Mouse (Mus musculus) midbrain, embryonic 12.5 days (tissue): Measurements from ENCODE around the gene Spaar. TPM values are rescaled to one million over a fixed set of nuclear protein-coding genes. Genes with fewer than 3 reads are reported as not detected.

Experiments used
- ATAC-seq: fragments of 200-750 bp; cut with Nextera tagmentation; 2 replicates; pipeline ENCODE4 v1.8.0; 2017; ENCODE audit warnings: low read depth, moderate TSS enrichment, moderate library complexity; ENCODE audit not compliant: low FRiP score
- H3K27ac ChIP-seq: fragments of 300-500 bp; sonication (generic); replicated peaks from 2 replicates; pipeline ENCODE4 v1.5.1; 2016; ENCODE audit warnings: mild to moderate bottlenecking
- H3K27me3 ChIP-seq: fragments of 300-500 bp; sonication (generic); 2 replicates; pipeline ENCODE4 v1.6.1; 2016; ENCODE audit warnings: mild to moderate bottlenecking
- H3K36me3 ChIP-seq: fragments of 300-500 bp; sonication (generic); 2 replicates; pipeline ENCODE4 v1.6.1; 2016
- H3K4me1 ChIP-seq: fragments of 300-500 bp; sonication (generic); 2 replicates; pipeline ENCODE4 v1.6.1; 2016
- H3K4me2 ChIP-seq: fragments of 300-500 bp; sonication (generic); replicated peaks from 2 replicates; pipeline ENCODE4 v1.6.1; 2016; ENCODE audit warnings: mild to moderate bottlenecking, moderate library complexity
- H3K4me3 ChIP-seq: fragments of 300-500 bp; sonication (generic); 2 replicates; pipeline ENCODE4 v1.5.1; 2016; ENCODE audit warnings: mild to moderate bottlenecking
- H3K9ac ChIP-seq: fragments of 300-500 bp; sonication (generic); replicated peaks from 2 replicates; pipeline ENCODE4 v1.6.1; 2016; ENCODE audit warnings: mild to moderate bottlenecking, moderate library complexity
- H3K9me3 ChIP-seq: fragments of 300-500 bp; sonication (generic); 2 replicates; pipeline ENCODE4 v1.6.1; 2016; ENCODE audit warnings: mild to moderate bottlenecking
- WGBS: fragments of 180-500 bp; shearing (Covaris S2); methylation state at CpG from one replicate; pipeline ENCODE4 v1.1.7; 2016; 5-methylcytosine and 5-hydroxymethylcytosine counted together
- polyA plus RNA-seq: library from polyadenylated mRNA; unstranded; fragments of >200 nt; fragmentation: Nextera tagmentation; extraction: Ambion mirVana; gene quantifications from 2 replicates; pipeline ENCODE4 v1.2.1, GENCODE M21; 2016

Spaar gene
- polyA plus RNA-seq, 1 experiment from 2014 or later = not detected

DNA sequence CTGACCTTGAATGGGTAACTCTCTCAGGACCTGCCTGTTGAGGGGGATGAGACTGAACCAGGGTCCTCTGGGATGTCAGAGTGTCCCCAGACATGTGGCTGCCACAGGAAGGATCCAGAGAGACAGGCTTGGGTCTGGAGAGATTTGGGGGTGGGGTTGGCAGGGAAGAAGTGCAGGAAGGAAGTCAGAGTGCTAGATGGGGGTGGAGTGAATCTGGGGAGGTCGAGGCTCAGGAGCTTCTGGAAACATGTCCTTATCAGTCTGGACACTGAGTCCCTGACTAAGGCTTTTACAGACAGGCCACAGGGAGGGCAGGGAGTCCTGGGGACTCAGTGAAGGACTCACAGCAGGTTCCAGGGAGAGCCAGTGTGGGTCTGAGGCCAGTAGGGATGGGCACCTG is 2.3 kb downstream of the Spaar start:
- Histone ChIP-seq H3K9me3 (no peaks in the 10 kb centered on the region), H3K27me3 (no peaks in the 10 kb centered on the region; the same call in 1 of the 2 replicates), H3K36me3 (no peaks in the 10 kb centered on the region), H3K4me3 (no peak overlapping the region), H3K9ac (no peak overlapping the region), H3K4me2 (no peak overlapping the region), H3K4me1 (no peaks in the 10 kb centered on the region), H3K27ac (no peak overlapping the region)
- WGBS = 27% methylated on average over 1 of the region's 1 CpGs
- no peak for ATAC-seq

DNA sequence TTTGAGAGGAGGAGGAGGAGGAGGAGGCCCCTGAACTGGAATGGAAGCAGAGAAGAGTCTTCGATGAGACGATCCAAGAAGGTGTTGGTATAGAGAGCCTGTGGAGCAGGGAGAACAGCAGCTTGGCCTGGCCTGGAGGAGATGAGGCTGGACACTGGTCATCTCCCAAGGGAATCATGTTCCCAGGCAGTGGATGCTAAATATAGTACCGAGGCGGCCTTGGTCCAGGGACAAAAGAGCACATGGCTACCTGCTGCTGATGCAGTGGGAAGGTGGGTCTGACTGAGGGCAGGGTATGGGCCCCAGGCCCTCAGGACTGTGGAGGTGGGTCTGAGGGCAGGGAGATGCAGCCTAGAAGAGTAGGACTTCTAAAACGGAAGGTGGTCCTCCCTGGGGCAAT is 3.4 kb downstream of the Spaar start:
- no peak overlapping the region for H3K9ac ChIP-seq
- H3K4me1 ChIP-seq = no peaks in the 10 kb centered on the region
- H3K4me3 ChIP-seq = no peak overlapping the region
- H3K27ac ChIP-seq = no peak overlapping the region
- 84% methylated on average over 5 of the region's 5 CpGs for WGBS
- no peaks in the 10 kb centered on the region for H3K9me3 ChIP-seq
- H3K4me2 ChIP-seq = no peak overlapping the region
- H3K27me3 ChIP-seq = no peaks in the 10 kb centered on the region; the same call in 1 of the 2 replicates
- ATAC-seq = no peak
- no peaks in the 10 kb centered on the region for H3K36me3 ChIP-seq

DNA sequence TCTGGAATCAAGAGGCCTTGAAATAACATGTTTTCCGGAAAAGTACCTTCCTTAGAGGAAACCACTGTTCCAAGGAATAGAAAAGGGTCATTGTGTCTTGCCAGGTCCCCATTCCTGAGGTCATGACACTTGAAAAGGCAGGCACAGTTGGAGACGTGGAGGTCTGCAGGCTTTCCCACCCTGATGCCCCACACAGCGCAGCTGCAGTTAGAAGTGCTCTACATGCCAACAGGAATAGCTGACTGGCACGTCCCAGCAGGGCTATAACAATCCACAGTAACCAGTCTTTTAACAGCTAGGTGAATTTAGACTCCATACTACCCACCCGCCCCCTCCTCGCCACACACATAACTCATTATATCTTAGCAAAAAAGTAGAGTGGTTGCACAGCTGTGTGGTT is 7.3 kb downstream of the Spaar start:
- Histone ChIP-seq H3K9me3 (no peaks in the 10 kb centered on the region), H3K27ac (no peak overlapping the region), H3K4me3 (no peak overlapping the region), H3K4me2 (no peak overlapping the region), H3K36me3 (no peaks in the 10 kb centered on the region), H3K4me1 (no peaks in the 10 kb centered on the region), H3K27me3 (no peaks in the 10 kb centered on the region), H3K9ac (no peak overlapping the region)
- WGBS = 75% methylated on average over 6 of the region's 6 CpGs
- no peak for ATAC-seq

DNA sequence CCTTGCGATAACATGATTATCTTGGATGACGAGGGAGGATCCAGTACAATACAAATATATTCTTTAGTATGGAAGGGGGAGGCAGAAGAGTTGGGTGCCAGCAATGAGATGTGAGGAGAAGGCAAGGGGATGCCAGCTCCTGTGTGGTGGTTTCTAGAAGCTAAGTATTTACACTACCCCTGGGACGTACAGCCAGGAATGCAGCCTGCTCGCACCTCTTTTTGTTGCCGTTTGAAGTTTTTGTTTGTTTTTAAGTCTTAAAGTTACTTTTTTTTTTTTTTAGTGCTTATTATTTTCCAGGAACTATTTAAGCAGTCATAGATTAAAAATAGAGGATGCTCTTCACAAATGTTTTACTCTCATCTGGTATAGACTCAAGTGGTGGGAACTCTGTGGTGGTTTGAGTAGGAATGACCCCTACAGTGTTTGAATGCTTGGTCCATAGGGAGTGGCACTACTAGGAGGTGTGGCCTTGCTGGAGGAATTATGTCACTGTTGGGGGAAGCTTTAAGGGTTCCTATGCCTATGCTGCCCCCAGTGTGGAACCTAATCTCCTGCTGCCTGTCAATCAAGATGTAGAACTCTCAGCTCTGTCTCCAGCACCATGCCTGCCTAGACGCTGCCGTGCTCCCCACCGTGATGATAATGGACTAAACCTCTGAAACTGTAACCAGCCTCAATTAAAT is 9.3 kb downstream of the Spaar start:
- no peaks in the 10 kb centered on the region for H3K27me3 ChIP-seq
- ATAC-seq = no peak
- no peaks in the 10 kb centered on the region for H3K36me3 ChIP-seq
- H3K9ac ChIP-seq = no peak overlapping the region
- no peaks in the 10 kb centered on the region for H3K9me3 ChIP-seq
- no peak overlapping the region for H3K4me3 ChIP-seq
- WGBS = 67% methylated on average over 8 of the region's 8 CpGs
- no peak overlapping the region for H3K27ac ChIP-seq
- no peaks in the 10 kb centered on the region for H3K4me1 ChIP-seq
- no peak overlapping the region for H3K4me2 ChIP-seq

DNA sequence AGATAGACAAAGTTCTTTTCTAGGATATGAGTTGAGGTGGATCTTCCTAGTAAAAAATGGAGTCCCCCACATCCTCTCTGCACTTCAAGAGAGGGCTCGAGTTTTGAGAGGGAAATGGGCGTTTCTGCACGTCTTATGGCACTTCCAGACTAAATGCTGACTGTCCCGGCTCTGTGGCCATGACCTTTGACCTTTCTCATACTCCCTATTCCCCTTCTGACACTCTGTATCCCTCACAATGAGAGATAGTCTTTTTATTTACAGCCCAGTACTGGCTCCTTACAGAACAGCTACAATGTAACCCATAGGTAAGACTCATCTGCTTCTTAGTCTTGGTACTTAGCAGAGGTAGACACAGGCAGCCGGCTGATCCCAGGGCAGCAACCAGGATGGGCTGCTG is 11.7 kb downstream of the Spaar start:
- WGBS = 74% methylated on average over 5 of the region's 5 CpGs
- no peak overlapping the region for H3K9ac ChIP-seq
- H3K9me3 ChIP-seq = no peaks in the 10 kb centered on the region
- no peak for ATAC-seq
- H3K4me1 ChIP-seq = no peaks in the 10 kb centered on the region
- no peak overlapping the region for H3K4me3 ChIP-seq
- no peaks in the 10 kb centered on the region for H3K36me3 ChIP-seq
- H3K4me2 ChIP-seq = no peak overlapping the region
- no peak overlapping the region for H3K27ac ChIP-seq
- no peaks in the 10 kb centered on the region for H3K27me3 ChIP-seq

DNA sequence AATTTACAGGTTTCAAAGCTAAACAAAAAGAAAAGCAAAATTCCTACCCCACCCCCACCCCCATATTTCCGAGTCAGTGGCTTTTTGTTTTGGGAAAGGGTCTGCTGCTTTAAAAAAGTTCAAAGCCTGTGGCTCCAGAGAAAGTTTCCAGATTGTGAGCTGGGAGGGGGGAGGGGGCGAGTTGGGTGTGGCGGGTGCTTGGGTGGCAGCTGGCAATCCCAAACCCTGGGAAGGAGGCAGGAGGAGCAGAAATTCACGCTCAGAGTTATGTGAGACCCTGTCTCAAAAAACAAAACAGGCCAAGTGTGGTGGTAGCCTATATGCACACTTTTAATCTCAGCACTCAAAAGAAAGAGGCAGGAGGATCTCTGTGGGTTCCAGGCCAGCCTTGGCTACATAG is 12.8 kb downstream of the Spaar start:
- Histone ChIP-seq H3K4me2 (no peak overlapping the region), H3K27ac (no peak overlapping the region), H3K9me3 (no peaks in the 10 kb centered on the region), H3K4me1 (0 out of 2 replicates have a peak, but pooled peaks cover 3% of the 10 kb centered on the region), H3K36me3 (no peaks in the 10 kb centered on the region), H3K4me3 (no peak overlapping the region), H3K27me3 (no peaks in the 10 kb centered on the region), H3K9ac (no peak overlapping the region)
- 33% methylated on average over 4 of the region's 4 CpGs for WGBS
- ATAC-seq = no peak

DNA sequence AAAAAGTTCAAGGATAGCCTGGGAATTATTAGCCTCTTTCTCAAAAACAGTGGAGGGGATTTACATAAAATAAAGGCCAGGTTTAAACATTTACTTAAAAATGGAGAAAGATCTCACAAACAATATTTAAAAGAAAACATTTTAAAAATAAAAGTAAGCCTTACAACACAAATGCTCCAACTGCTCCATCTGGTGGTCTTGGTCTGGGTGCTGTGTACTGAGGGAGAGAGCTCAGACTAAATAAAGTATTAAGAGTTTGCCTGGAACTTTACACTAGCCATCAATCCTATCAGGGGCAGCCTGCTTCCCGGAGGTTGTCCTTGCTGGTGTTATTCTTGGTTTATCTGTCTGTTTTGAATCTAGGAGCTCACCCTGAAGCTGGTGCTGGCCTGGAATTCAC is 13.3 kb downstream of the Spaar start:
- no peak for ATAC-seq
- 0 out of 2 replicates have a peak, but pooled peaks cover 3% of the 10 kb centered on the region for H3K4me1 ChIP-seq
- no peak overlapping the region for H3K4me2 ChIP-seq
- H3K9ac ChIP-seq = no peak overlapping the region
- H3K27ac ChIP-seq = no peak overlapping the region
- H3K36me3 ChIP-seq = no peaks in the 10 kb centered on the region
- H3K9me3 ChIP-seq = no peaks in the 10 kb centered on the region
- no peaks in the 10 kb centered on the region for H3K27me3 ChIP-seq
- 74% methylated on average over 1 of the region's 1 CpGs for WGBS
- no peak overlapping the region for H3K4me3 ChIP-seq

DNA sequence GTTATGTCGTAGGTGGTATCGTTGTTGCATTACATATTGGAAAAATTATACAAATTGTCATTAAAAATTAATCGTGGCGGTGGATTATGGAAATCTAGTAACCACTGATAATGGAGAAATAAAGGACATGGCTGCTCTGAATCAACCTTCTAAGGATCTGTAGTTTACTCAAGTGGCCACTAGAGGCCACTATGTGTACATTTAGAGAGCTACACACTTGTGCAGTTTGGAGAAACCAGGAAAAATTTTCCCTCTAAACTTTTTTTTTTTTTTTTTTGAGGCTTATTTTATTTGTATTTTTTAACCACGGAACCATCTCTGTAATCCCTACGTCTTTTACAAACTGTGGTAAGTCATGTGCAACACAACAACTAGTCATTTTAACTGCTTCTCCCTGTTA is 15.4 kb downstream of the Spaar start:
- Histone ChIP-seq H3K4me3 (no peak overlapping the region), H3K9ac (no peak overlapping the region), H3K4me2 (no peak overlapping the region), H3K36me3 (no peaks in the 10 kb centered on the region), H3K27ac (no peak overlapping the region), H3K4me1 (0 out of 2 replicates have a peak, but pooled peaks cover 3% of the 10 kb centered on the region), H3K27me3 (no peaks in the 10 kb centered on the region), H3K9me3 (peaks cover 4% of the 10 kb centered on the region; the same call in 1 of the 2 replicates)
- ATAC-seq = no peak
- WGBS = 16% methylated on average over 6 of the region's 6 CpGs

DNA sequence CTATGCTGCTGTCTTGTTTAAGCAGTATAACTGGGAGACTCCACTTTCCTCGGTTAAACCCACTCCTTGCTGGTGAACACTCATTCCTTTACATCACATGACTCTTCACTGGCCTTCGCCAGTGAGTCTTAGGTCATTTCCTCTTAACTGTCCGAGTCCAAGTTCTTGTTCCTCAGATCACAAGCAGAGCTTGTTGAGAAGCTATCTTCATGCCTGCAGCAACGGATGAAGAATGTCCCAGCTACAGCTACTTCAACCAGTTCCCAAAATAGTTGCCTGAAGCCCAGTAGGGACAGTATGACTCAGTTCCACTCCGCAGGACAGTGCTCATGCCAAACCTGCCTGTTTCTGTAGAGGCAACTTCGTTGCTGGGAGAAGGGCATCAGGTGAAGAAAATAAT is 27.4 kb downstream of the Spaar start:
- no peaks in the 10 kb centered on the region for H3K4me1 ChIP-seq
- 84% methylated on average over 6 of the region's 6 CpGs for WGBS
- no peaks in the 10 kb centered on the region for H3K36me3 ChIP-seq
- H3K9me3 ChIP-seq = no peaks in the 10 kb centered on the region
- no peaks in the 10 kb centered on the region for H3K27me3 ChIP-seq
- H3K27ac ChIP-seq = no peak overlapping the region
- H3K4me2 ChIP-seq = no peak overlapping the region
- H3K4me3 ChIP-seq = no peak overlapping the region
- no peak for ATAC-seq
- H3K9ac ChIP-seq = no peak overlapping the region

DNA sequence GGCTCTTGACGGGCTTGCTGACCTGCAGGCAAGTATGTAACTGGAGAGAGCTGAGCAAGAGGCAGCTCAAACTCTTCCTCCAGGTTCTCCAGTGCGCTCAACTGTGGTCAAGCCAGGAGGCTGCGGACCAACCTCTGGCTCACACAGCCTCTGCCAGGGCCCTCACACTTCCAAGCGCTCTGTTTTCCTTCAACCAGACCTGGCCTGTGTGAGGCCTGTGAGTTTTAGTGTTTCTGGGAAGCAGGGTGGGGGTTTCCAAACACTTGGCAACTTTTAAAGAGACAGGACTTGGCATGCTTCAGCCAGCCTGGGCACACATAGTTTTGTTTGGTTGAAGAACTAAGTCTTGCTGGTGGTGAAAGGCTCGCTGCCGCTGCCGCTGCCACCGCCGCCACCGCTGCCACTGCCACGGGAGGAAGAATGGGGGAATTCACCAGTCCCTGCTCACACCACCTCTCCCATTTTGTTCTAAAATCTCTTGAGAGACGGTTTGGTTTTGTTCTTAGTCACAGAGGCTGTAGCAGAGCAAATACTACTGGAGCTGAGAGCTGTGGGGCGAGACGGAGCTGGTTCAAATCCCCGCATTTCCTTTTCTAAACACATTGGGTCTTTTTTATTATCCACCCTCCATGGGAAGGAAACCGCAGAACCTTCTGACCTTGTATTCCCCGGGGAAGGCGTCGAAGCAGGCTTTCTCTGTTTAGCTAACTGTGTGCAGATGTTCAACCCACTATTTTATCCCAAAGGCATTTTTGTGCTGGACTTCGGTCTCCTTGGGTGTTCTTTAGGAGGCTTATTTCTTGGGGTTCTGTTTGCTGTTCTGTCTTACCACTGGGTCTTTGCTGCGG is 30.0 kb downstream of the Spaar start:
- Histone ChIP-seq H3K4me1 (no peaks in the 10 kb centered on the region), H3K36me3 (no peaks in the 10 kb centered on the region), H3K4me2 (no peak overlapping the region), H3K4me3 (no peak overlapping the region), H3K9ac (no peak overlapping the region), H3K9me3 (no peaks in the 10 kb centered on the region), H3K27ac (no peak overlapping the region), H3K27me3 (no peaks in the 10 kb centered on the region)
- 80% methylated on average over 21 of the region's 21 CpGs for WGBS
- ATAC-seq = no peak

DNA sequence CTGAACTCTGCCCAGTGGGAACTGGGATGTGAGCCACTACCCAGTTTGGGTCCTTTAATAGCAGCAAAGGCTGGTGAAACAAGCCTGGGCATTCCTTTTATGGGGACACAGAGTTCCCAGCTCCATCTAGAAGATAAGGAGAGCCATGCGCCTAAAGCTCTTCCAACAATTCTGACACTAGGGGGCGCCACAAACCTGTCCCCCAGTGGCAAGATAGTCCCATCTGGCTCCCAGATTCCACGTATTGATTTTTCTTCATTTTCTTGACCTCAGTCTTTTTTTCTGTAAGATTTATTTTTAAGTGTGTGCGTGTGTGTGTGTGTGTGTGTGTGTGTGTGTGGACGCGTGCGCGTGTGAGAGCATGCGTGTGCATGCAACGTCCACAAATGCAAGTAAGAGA is 30.6 kb downstream of the Spaar start:
- Histone ChIP-seq H3K36me3 (no peaks in the 10 kb centered on the region), H3K4me2 (no peak overlapping the region), H3K27me3 (no peaks in the 10 kb centered on the region), H3K4me3 (no peak overlapping the region), H3K27ac (no peak overlapping the region), H3K9me3 (no peaks in the 10 kb centered on the region), H3K9ac (no peak overlapping the region), H3K4me1 (no peaks in the 10 kb centered on the region)
- WGBS = 65% methylated on average over 10 of the region's 10 CpGs
- no peak for ATAC-seq

DNA sequence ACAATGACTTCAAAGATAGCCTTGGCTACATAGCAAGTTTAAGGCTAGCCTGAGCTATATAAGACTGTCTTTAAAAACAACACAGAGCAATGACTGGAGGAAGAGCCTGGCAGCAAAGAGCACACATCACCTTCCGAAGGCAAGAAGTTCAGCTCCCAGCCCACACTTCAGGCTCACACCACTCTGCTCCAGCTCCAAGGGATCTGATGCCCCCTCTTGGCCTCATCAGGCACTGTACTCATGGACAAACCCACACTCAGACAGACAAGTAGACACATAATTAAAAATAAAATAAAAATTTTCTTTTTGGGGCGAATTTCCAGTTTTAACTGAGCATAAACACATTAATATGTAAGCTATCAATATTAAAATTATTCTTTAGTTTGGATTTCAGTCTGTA is 31.5 kb downstream of the Spaar start:
- Histone ChIP-seq H3K4me3 (no peak overlapping the region), H3K4me2 (no peak overlapping the region), H3K27ac (no peak overlapping the region), H3K27me3 (no peaks in the 10 kb centered on the region), H3K4me1 (no peaks in the 10 kb centered on the region), H3K9ac (no peak overlapping the region), H3K36me3 (no peaks in the 10 kb centered on the region), H3K9me3 (no peaks in the 10 kb centered on the region)
- no peak for ATAC-seq
- WGBS = 67% methylated on average over 2 of the region's 2 CpGs
